ENCODE assay signal across 8 mouse cellular contexts in genomic region chr5:109751391-109752071, GRCm38 (mm10). TPM values are rescaled to one million over a fixed set of nuclear protein-coding genes. Genes with fewer than 3 reads are reported as not detected.
DNase-seq lines count a peak whose midpoint lies in the region; ATAC-seq and TF ChIP-seq lines count a peak whose summit lies in the region.
"Not testable (repeated sequence)": the region's sequence is repeated elsewhere in the genome, so short reads cannot be mapped to it uniquely, and the experiment has no call there.

4930522L14Rik (minus strand) TSS chr5:109751886.

- ATAC-seq in erythroblast, adult 5-6 weeks (replicated peaks; ENCODE audit: low FRiP score, poor library complexity, severe bottlenecking): peak; percentile 98
- ATAC-seq in heart, embryonic 11.5 days (replicated peaks; ENCODE audit: insufficient number of reproducible peaks, low FRiP score, low TSS enrichment): peak; percentile 95
- ATAC-seq in kidney, embryonic 16.5 days (ENCODE audit: low FRiP score, low TSS enrichment): peak; percentile 98

- not testable (repeated sequence) for H3K9me3 ChIP-seq in heart, embryonic 11.5 days (replicated peaks; ENCODE audit: control insufficient read depth, low read length); kidney, embryonic 16.5 days (ENCODE audit: low read length)

- not testable (repeated sequence) for H3K4me1 ChIP-seq in bone marrow macrophage, adult 2 months (ENCODE audit: control insufficient read depth, insufficient read depth, low read length); heart, embryonic 11.5 days (ENCODE audit: control insufficient read depth, insufficient read depth, low read length); kidney, embryonic 16.5 days (ENCODE audit: insufficient read depth, low read length)

- peak within 1 kb of the TSS; percentile 82 for H3K4me3 ChIP-seq in bone marrow macrophage, adult 2 months (ENCODE audit: insufficient read depth, low read length)
- peak within 1 kb of the TSS; percentile 65 for H3K4me3 ChIP-seq in heart, embryonic 11.5 days (ENCODE audit: low read depth, low read length)
- peak within 1 kb of the TSS; percentile 72 for H3K4me3 ChIP-seq in kidney, embryonic 16.5 days (ENCODE audit: low read length)

- not testable (repeated sequence) for H3K36me3 ChIP-seq in heart, embryonic 11.5 days (ENCODE audit: control insufficient read depth, insufficient read depth, low read length); kidney, embryonic 16.5 days (ENCODE audit: insufficient read depth, low read length)

- DNase-seq in B cell, adult 2 months: peak; percentile 77 to 78
- DNase-seq in liver: peak; percentile 53
- peak; percentile 16 to 58 for DNase-seq in monocyte, adult 2 months (ENCODE audit: low read depth in 1 of 2, low spot score in 2 of 2)
- DNase-seq in spleen, postnatal 4 days (ENCODE audit: low spot score in 2 of 2): peak; percentile 47 to 77

- H3K27me3 ChIP-seq in heart, embryonic 11.5 days (ENCODE audit: control insufficient read depth, insufficient read depth, low read length); kidney, embryonic 16.5 days (ENCODE audit: insufficient read depth, low read length): not testable (repeated sequence)

- 0 out of 2 replicates have a peak within 1 kb of the TSS, but pooled peaks have one; percentile 19 for H3K27ac ChIP-seq in bone marrow macrophage, adult 2 months (ENCODE audit: insufficient read depth, low read depth, low read length)
- H3K27ac ChIP-seq in heart, embryonic 11.5 days (ENCODE audit: low read depth, low read length): not testable (repeated sequence)
- H3K27ac ChIP-seq in kidney, embryonic 16.5 days (ENCODE audit: low read length): peak within 1 kb of the TSS; percentile 63; the same call in 1 of the 2 replicates

- H3K4me2 ChIP-seq in heart, embryonic 11.5 days: peak within 1 kb of the TSS; percentile 66
- peak within 1 kb of the TSS; percentile 57 for H3K4me2 ChIP-seq in kidney, embryonic 16.5 days (replicated peaks; ENCODE audit: low read depth, low read length)

- WGBS in heart, embryonic 11.5 days (ENCODE audit: insufficient replicate concordance): under 1% methylated on average over 25 of the region's 25 CpGs
- under 1% methylated on average over 25 of the region's 25 CpGs for WGBS in kidney, embryonic 16.5 days

- H3K9ac ChIP-seq in heart, embryonic 11.5 days (ENCODE audit: low read depth, low read length): peak within 1 kb of the TSS; percentile 74
- peak within 1 kb of the TSS; percentile 82 for H3K9ac ChIP-seq in kidney, embryonic 16.5 days (replicated peaks; ENCODE audit: low read length)

- TF ChIP-seq POLR2A in bone marrow macrophage, adult 2 months (IDR thresholded peaks at IDR 0.05; ENCODE audit: borderline replicate concordance, low read depth, low read length): not testable (repeated sequence)

- not testable (repeated sequence) for TF ChIP-seq CTCF in bone marrow macrophage, adult 2 months (IDR thresholded peaks at IDR 0.05; ENCODE audit: low read depth, low read length)

RNA-seq across cellular contexts. Expression of gene 4930522L14Rik, which starts in this region (rescaled TPM):
- polyA plus RNA-seq in bone marrow macrophage, adult 2 months (2012; ENCODE audit: insufficient read depth, insufficient read length, missing spikeins): 10.5 and 12.2 TPM in 2 replicates
- total RNA-seq in erythroblast, adult 5-6 weeks (2015; ENCODE audit: low replicate concordance): 2.1 and 10.2 TPM in 2 replicates
- 2.1 TPM in 1 of 2 replicates, not detected in the other for total RNA-seq in erythroblast, adult 5-6 weeks (2017; ENCODE audit: low replicate concordance)
- polyA plus RNA-seq in heart, embryonic 11.5 days (2014; fragmentation: Nextera tagmentation; extraction: Ambion mirVana): 6.6 and 7.5 TPM in 2 replicates
- 12.5 and 12.8 TPM in 2 replicates for polyA plus RNA-seq in kidney, embryonic 16.5 days (2015; fragmentation: Nextera tagmentation; extraction: Ambion mirVana)
